Mouse (Mus musculus) forebrain, embryonic 16.5 days (tissue): ENCODE results near the gene Chd2. TPM values are rescaled to one million over a fixed set of nuclear protein-coding genes. Genes with fewer than 3 reads are reported as not detected.

ENCODE experiments used
- ATAC-seq: fragments of 200-750 bp; cut with Nextera tagmentation; 2 replicates; pipeline ENCODE4 v1.8.0; 2017; ENCODE audit warnings: mild to moderate bottlenecking, moderate library complexity
- H3K27ac ChIP-seq: fragments of 300-500 bp; sonication (generic); 2 replicates; pipeline ENCODE4 v1.5.1; 2014; ENCODE audit warnings: low read length, control low read depth
- H3K27me3 ChIP-seq: fragments of 300-500 bp; sonication (generic); replicated peaks from 2 replicates; pipeline ENCODE4 v1.6.1; 2014; ENCODE audit warnings: low read length; ENCODE audit not compliant: control insufficient read depth, insufficient read depth
- H3K36me3 ChIP-seq: fragments of 300-500 bp; sonication (generic); 2 replicates; pipeline ENCODE4 v1.6.1; 2014; ENCODE audit not compliant: control insufficient read depth, insufficient read depth
- H3K4me1 ChIP-seq: fragments of 300-500 bp; sonication (generic); replicated peaks from 2 replicates; pipeline ENCODE4 v1.6.1; 2014; ENCODE audit warnings: low read length; ENCODE audit not compliant: control insufficient read depth, insufficient read depth
- H3K4me2 ChIP-seq: fragments of 300-500 bp; sonication (generic); 2 replicates; pipeline ENCODE4 v1.6.1; 2014; ENCODE audit warnings: mild to moderate bottlenecking, low read length, control low read depth
- H3K4me3 ChIP-seq: fragments of 300-500 bp; sonication (generic); replicated peaks from 2 replicates; pipeline ENCODE4 v1.5.1; 2014; ENCODE audit warnings: mild to moderate bottlenecking, low read length, control low read depth
- H3K9ac ChIP-seq: fragments of 300-500 bp; sonication (generic); replicated peaks from 2 replicates; pipeline ENCODE4 v1.6.1; 2014; ENCODE audit warnings: low read depth, low read length, control low read depth
- H3K9me3 ChIP-seq: fragments of 300-500 bp; sonication (generic); 2 replicates; pipeline ENCODE4 v1.6.1; 2016; ENCODE audit warnings: low read length; ENCODE audit not compliant: control insufficient read depth
- WGBS: fragments of 180-500 bp; shearing (Covaris S2); extraction: QIAGEN DNeasy Blood & Tissue Kit; methylation state at CpG from one replicate; pipeline ENCODE4 v1.1.7; 2014; 5-methylcytosine and 5-hydroxymethylcytosine counted together
- polyA plus RNA-seq: library from polyadenylated mRNA; unstranded; fragments of >200 nt; fragmentation: Nextera tagmentation; extraction: Ambion mirVana; gene quantifications from 2 replicates; pipeline ENCODE4 v1.2.1, GENCODE M21; 2015

Chd2 gene
- polyA plus RNA-seq, 1 experiment from 2014 or later, result 60.2 TPM

DNA sequence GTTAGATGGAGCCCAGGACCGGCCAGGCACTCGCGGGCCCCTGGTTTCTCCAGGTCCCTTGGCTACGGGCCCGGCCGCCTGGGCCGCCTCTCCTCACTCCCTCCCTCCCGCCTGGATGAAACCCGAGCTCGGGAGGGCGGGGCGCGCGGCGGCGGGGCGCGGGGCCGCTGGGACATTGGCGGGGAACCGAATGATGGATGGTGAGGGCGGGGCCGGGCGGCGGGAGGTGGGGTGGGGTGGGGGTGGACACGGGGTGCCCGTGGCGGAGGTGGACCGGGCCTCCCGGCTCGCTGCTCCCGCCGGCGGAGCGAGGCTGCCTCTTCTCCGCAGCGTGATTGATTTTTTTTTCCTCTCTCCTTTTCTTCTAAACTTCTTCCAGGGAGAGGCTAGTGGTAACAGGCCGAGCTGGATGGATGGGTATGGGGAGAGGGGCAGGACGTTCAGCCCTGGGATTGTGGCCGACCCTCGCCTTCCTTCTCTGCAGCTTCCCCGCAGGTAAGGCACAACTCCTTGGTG lies 150.6 kb downstream of the Chd2 start:
- Histone ChIP-seq H3K4me3 (peak overlapping the region; percentile 62), H3K27me3 (no peaks in the 10 kb centered on the region), H3K4me1 (peaks cover 57% of the 10 kb centered on the region), H3K9ac (peak overlapping the region; percentile 72), H3K27ac (peak overlapping the region; percentile 76), H3K4me2 (peak overlapping the region; percentile 89), H3K36me3 (no peaks in the 10 kb centered on the region), H3K9me3 (no peaks in the 10 kb centered on the region)
- peak; percentile 57 for ATAC-seq
- WGBS, result under 1% methylated on average over 33 of the region's 42 CpGs

DNA sequence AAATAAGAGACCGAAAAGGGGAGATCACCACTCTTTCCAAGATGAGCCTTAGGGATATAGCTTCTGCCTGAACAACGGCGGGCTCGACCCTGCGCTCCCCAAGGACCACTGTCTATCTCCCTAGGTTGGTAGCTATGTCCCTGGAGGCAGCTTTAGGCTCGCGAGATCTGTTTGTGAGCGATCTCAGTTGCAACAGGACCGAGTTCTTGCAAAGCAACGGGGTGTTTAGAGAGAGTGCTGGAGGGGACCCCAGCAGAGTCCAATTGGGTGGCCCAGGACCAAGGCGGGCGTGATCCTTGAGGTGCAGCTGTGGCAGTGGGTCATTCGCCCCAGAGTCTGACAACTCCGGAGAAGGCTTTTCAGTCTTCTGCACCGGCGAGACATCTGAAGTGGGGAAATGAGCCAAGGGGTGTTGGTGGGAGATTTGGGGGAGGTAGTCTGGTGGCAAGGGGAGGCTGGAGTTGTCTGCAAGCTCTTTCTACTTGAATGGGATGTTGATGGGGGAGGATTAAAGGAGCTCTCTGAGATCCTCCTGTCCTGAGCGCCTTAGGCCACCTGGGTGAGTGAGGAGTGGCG lies 151.1 kb downstream of the Chd2 start:
- peaks cover 57% of the 10 kb centered on the region for H3K4me1 ChIP-seq

GRCm38 (mm10) chr7:73389871-73390294 lies 151.7 kb downstream of the Chd2 start:
- peak overlapping the region; percentile 72 for H3K9ac ChIP-seq
- 2% methylated on average over 15 of the region's 15 CpGs for WGBS
- H3K4me3 ChIP-seq, result peak overlapping the region; percentile 62
- no peaks in the 10 kb centered on the region for H3K9me3 ChIP-seq
- peak overlapping the region; percentile 89 for H3K4me2 ChIP-seq
- H3K27me3 ChIP-seq, result no peaks in the 10 kb centered on the region
- H3K27ac ChIP-seq, result peak overlapping the region; percentile 68
- peaks cover 57% of the 10 kb centered on the region for H3K4me1 ChIP-seq
- ATAC-seq, result peak; percentile 14; the same call in 1 of the 2 replicates
- H3K36me3 ChIP-seq, result no peaks in the 10 kb centered on the region

More for the DNA sequence above, 151.1 kb downstream of the Chd2 start:
- Histone ChIP-seq H3K4me3 (peak overlapping the region; percentile 62), H3K27me3 (no peaks in the 10 kb centered on the region), H3K4me2 (peak overlapping the region; percentile 89), H3K9ac (peak overlapping the region; percentile 72), H3K27ac (peak overlapping the region; percentile 68), H3K9me3 (no peaks in the 10 kb centered on the region), H3K36me3 (no peaks in the 10 kb centered on the region)
- 2% methylated on average over 18 of the region's 18 CpGs for WGBS
- ATAC-seq, result peak; percentile 13

DNA sequence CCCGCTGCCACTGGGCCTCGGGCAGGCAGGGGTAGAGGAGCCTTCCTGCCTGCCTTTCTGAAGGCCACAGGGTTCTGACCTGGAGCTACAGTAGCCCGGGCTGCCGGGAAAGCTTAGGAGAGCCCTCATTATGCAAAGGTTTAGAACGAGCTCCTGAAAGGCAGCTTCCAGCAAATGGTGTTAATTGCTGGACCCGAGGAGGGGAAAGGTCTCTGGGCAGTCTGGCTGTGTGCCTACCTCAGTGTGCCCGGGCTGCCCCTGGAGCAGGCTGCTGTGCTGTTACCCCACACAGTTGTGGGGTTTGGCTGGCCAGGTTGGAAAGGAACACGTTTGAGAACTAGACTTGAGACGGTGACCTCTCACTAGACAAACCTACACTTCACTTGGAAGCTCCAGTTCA lies 152.2 kb downstream of the Chd2 start:
- no peak overlapping the region for H3K4me3 ChIP-seq
- no peaks in the 10 kb centered on the region for H3K9me3 ChIP-seq
- no peak overlapping the region; the same call in 1 of the 2 replicates for H3K9ac ChIP-seq
- no peaks in the 10 kb centered on the region for H3K36me3 ChIP-seq
- no peaks in the 10 kb centered on the region for H3K27me3 ChIP-seq
- ATAC-seq, result no peak
- 3% methylated on average over 9 of the region's 9 CpGs for WGBS
- H3K4me2 ChIP-seq, result peak overlapping the region; percentile 89; the same call in 1 of the 2 replicates
- H3K4me1 ChIP-seq, result peaks cover 57% of the 10 kb centered on the region
- peak overlapping the region; percentile 39 for H3K27ac ChIP-seq

DNA sequence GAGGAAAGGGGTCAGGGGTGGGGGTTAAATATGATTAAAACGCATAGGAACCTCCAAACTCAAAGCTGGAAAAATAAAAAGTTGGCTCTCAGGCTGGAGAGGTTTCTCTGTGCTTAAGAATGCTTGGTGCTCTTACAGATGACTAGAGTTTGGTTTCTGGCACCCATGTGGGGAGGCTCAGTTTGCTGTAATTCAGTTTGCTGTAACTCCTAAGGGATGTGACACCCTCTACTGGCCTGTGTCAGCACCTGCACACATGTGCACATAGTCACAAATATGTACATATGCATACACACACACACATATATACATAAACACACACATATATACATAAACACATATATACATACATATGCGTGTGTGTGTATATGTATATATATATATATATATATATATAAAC lies 152.8 kb downstream of the Chd2 start:
- Histone ChIP-seq H3K4me3 (no peak overlapping the region), H3K4me2 (no peak overlapping the region), H3K4me1 (peaks cover 54% of the 10 kb centered on the region), H3K27me3 (no peaks in the 10 kb centered on the region), H3K36me3 (no peaks in the 10 kb centered on the region), H3K9ac (no peak overlapping the region), H3K9me3 (no peaks in the 10 kb centered on the region), H3K27ac (no peak overlapping the region)
- 63% methylated on average over 2 of the region's 2 CpGs for WGBS
- no peak for ATAC-seq

DNA sequence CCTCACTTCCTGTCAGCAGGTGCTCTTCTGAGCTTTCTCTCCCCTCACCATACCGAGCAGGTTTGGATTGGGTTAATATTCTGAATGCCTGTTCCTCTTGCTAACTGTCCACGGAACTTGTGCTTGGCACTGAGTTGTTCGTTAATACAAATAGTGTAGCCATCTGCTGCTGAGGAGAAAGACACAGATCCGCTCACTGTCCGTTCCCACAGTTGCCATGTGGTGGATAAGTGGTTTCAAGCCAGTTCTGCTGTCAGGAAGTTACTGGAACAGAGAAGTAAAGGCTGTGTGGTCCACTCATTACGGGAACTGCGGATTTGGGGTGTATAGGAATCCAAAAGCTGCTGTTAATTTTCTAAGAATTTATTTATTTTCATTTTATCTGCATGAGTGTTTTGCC lies 158.8 kb downstream of the Chd2 start:
- ATAC-seq, result no peak
- no peak overlapping the region for H3K27ac ChIP-seq
- no peaks in the 10 kb centered on the region for H3K27me3 ChIP-seq
- H3K4me1 ChIP-seq, result peaks cover 30% of the 10 kb centered on the region
- no peaks in the 10 kb centered on the region for H3K9me3 ChIP-seq
- no peak overlapping the region for H3K9ac ChIP-seq
- WGBS, result 51% methylated on average over 7 of the region's 7 CpGs
- no peak overlapping the region for H3K4me3 ChIP-seq
- no peaks in the 10 kb centered on the region for H3K36me3 ChIP-seq
- no peak overlapping the region for H3K4me2 ChIP-seq

- Histone ChIP-seq H3K4me1 (peaks cover 41% of the 10 kb centered on the region), H3K9ac (peak overlapping the region; percentile 65), H3K27ac (peak overlapping the region; percentile 71), H3K4me3 (peak overlapping the region; percentile 73), H3K9me3 (no peaks in the 10 kb centered on the region), H3K4me2 (peak overlapping the region; percentile 87), H3K27me3 (0 out of 2 replicates have a peak, but pooled peaks cover 4% of the 10 kb centered on the region), H3K36me3 (no peaks in the 10 kb centered on the region)
- 35% methylated on average over 6 of the region's 6 CpGs for WGBS
- ATAC-seq, result no peak
Observed at GRCm38 (mm10) chr7:73378034-73378433, 163.6 kb downstream of the Chd2 start.

GRCm38 (mm10) chr7:73377307-73377706 lies 164.3 kb downstream of the Chd2 start:
- Histone ChIP-seq H3K4me2 (peak overlapping the region; percentile 87), H3K9ac (peak overlapping the region; percentile 65), H3K4me1 (peaks cover 43% of the 10 kb centered on the region), H3K27ac (peak overlapping the region; percentile 71), H3K36me3 (no peaks in the 10 kb centered on the region), H3K4me3 (peak overlapping the region; percentile 73), H3K27me3 (0 out of 2 replicates have a peak, but pooled peaks cover 4% of the 10 kb centered on the region), H3K9me3 (no peaks in the 10 kb centered on the region)
- 6% methylated on average over 12 of the region's 12 CpGs for WGBS
- no peak for ATAC-seq
